Mouse (Mus musculus) ovary, postnatal 36 days (tissue): ENCODE measurements around the gene Cadm3.

Source experiments
- DNase-seq: peaks from one replicate; pipeline ENCODE4 v3.0.0; 2022; ENCODE audit warnings: low spot score, mixed read lengths

The Cadm3 gene

GRCm38 (mm10) chr1:173359590-173360290 lies 7.8 kb downstream of the Cadm3 start:
- no peak for DNase-seq

GRCm38 (mm10) chr1:173357799-173358198 lies 9.7 kb downstream of the Cadm3 start:
- no peak for DNase-seq

GRCm38 (mm10) chr1:173356699-173357098 lies 10.8 kb downstream of the Cadm3 start:
- DNase-seq: no peak

DNA sequence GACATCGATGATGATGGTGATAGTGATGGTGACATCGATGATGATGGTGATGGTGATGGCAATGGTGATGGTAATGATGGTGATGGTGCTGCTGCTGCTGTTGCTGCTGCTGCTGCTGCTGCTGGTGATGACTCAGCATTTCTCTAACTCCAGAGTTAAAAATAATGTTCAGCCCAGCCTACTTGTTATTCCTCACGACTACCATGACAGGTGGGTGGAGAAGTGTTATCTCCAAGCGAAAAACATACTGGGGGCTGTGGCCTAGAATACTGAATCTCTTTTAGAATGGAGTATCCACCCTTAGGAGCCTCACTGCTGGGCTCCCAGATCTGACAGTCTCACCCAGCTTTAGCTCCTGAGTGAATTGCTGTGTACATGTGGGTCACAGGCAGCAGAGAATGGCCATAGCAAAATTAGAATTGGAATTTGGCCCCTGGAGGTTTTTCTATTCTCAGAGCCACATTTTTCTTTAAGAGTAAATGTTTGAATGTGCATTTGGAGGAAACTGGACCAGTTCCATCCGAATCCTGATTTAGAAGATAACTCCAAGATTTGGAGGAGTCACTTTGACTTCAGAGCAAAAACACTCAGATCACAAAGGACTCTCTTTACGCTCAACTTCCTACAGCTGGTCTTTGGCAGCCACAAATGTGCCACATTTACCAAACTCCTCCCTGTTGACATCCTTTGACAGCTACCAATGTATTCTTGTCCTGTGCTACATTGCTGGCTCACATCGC lies 12.2 kb downstream of the Cadm3 start:
- DNase-seq: no peak

DNA sequence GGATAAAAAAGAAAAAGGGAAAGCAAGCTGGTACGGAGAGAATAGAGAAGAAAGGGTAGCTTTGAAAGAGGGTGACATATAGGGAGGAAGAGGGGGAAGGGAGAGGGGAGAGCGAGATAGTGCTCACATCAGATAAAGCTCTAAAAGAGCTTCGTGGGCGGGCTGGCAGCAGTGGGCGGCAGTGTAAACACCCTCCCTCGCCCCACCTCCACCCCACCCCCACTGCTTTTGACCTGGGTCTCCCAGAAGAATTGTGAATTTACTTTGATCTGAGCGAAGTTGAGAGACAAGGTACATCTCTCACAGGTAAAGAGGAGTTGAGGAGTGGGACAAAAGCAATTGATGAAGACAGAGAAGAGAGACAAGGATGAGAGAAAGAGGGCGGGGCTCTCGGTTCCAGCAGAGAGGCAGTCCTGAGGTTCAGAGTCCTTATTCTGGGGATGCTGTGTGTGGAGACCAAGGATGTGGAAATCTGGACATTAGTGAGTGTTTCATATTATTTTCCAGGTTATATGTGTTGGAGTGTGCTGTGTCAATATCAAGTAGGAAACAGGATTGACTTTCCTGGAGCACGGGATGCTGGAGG lies 17.0 kb downstream of the Cadm3 start, which contains the start of gene Aim2:
TSS of gene Aim2 (plus strand) at position 508 of the 586 bp plus-strand sequence.
- DNase-seq: no peak

GRCm38 (mm10) chr1:173349946-173350345 lies 17.5 kb downstream of the Cadm3 start:
- DNase-seq: peak; percentile 18

GRCm38 (mm10) chr1:173349192-173349591 lies 18.3 kb downstream of the Cadm3 start:
- DNase-seq: no peak

- DNase-seq: no peak
Measured at GRCm38 (mm10) chr1:173348527-173348926, 19.0 kb downstream of the Cadm3 start.

DNA sequence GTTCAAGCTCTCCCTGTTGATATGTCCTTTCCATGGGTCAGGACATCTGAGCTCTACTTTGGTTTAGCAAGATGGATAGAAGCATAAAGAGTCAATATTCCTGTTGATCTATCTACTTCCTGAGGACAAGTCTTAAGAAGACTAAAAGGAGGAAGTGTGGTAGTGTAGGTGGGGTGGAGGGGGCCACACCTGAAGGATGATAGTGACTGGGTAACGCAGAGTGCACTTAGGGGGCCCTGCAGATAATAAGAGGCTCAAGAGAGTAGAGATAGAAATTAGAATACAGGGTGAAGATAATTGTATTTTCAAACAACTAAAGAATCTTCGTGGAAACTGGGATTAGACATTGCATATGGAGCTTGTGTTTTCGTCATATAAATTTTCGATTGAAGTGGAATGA lies 22.4 kb downstream of the Cadm3 start:
- no peak for DNase-seq

GRCm38 (mm10) chr1:173343934-173344333 lies 23.6 kb downstream of the Cadm3 start:
- no peak for DNase-seq

- DNase-seq: no peak
Measured at GRCm38 (mm10) chr1:173342425-173342824, 25.1 kb downstream of the Cadm3 start.

DNA sequence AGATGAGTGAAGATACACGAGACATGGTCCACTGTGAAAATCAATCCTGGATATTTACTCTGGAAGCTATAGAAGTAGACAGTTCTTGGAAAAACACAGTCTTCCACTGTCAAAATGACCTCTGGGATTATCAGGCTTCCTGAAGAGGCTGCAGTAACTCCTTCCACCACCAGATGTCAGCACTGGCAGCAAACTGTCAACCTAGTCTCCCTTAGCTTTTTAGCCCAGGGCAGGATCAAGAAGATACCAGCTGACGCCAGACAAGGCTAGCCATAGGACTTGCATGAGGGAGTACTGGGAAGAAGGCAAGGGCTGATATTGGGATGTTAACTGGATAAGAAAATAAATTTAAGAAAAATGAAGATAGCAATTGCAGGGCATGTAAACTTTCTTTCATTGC lies 28.0 kb downstream of the Cadm3 start:
- DNase-seq: peak; percentile 28

DNA sequence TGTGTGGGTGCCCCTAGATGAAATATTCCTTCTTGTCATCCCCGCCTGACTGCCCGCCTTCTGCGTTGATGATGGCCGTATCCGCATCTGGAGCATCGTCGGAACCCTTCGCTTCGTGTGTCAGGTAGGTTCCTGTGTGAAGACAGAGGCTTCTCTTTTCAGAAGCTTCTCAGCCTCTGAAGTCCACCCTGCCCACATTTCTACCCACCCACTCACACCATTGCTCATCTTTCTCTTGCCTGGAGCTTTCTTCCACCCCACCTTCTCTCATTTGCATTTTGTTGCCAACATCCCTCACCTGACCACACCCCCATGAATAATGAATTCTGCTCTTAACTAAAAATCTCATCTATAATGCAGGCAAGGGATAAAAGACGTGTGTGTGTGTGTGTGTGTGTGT lies 30.5 kb downstream of the Cadm3 start:
- DNase-seq: no peak

- DNase-seq: no peak
Measured at GRCm38 (mm10) chr1:173335903-173336302, 31.6 kb downstream of the Cadm3 start.

- DNase-seq: no peak
Measured at GRCm38 (mm10) chr1:173333312-173334253, 33.9 kb downstream of the Cadm3 start, which contains the start of gene Ackr1. Ackr1 (minus strand) TSS chr1:173333750.

GRCm38 (mm10) chr1:173332418-173332817 lies 35.1 kb downstream of the Cadm3 start:
- no peak for DNase-seq

- no peak for DNase-seq
Measured at GRCm38 (mm10) chr1:173329743-173330142, 37.8 kb downstream of the Cadm3 start.

- no peak for DNase-seq
Measured at GRCm38 (mm10) chr1:173329185-173329584, 38.3 kb downstream of the Cadm3 start.

- no peak for DNase-seq
Measured at GRCm38 (mm10) chr1:173328446-173328845, 39.0 kb downstream of the Cadm3 start.

DNA sequence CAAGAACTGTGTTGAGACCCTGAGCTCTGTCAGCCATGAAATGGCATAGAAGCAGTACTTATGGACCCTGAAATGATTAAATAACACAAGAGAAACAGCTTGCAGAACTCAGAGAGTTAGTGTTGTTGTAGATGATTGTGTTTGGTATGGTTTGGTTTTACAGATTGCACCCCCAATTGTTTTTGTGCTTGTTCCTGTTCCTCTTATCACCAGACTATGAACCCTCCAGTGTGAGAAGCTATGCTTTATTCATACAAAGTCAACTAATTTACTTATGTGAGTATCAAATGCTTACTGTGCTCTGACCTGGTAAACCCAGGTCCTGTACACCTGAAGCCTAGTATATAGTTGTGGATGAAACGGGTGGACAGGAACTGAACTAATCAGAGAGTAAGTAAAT lies 40.9 kb downstream of the Cadm3 start:
- no peak for DNase-seq

DNA sequence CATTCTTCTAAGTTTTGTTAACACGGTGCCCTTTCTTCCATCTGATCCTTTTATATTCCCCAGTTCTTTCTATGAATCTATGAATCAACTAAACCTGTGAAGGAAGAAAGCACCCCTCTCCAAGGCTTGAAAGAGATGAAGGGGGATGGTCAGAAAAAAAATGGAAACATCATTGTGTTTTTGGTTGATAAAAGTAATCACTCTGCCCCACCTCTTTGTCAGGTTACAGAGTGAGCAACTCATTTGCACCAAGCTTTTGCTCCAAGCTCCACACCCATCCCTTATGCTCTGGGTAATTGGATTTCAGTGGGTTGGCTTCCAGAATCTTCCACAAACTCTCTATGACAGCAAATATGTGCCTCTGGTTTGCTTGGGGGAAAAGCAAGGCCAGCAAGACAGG lies 42.1 kb downstream of the Cadm3 start:
- DNase-seq: no peak

- DNase-seq: no peak
Measured at GRCm38 (mm10) chr1:173324961-173325360, 42.5 kb downstream of the Cadm3 start.
